In genomic region chr7:29008171-29008570, GRCm38 (mm10) we compare ENCODE assay signal across 17 mouse cellular contexts. TPM values are rescaled to one million over a fixed set of nuclear protein-coding genes. Genes with fewer than 3 reads are reported as not detected.
DNase-seq lines count a peak whose midpoint lies in the region; ATAC-seq and TF ChIP-seq lines count a peak whose summit lies in the region.
"Had no signal": no experiment of that assay in that cellular context is flagged by ENCODE, and none has a peak within 500 bp of the region (broad histone marks: within the 10 kb centered on the region; RNA-seq: fewer than 3 reads in every experiment).

No protein-coding gene starts in this region.

- 86% methylated on average over 10 of the region's 10 CpGs for WGBS in lung, postnatal 0 days

- no peaks in the 10 kb centered on the region for H3K27me3 ChIP-seq in lung, postnatal 0 days (replicated peaks; ENCODE audit: insufficient read depth, low read length)
- H3K27me3 ChIP-seq: embryonic facial prominence, embryonic 12.5 days; forebrain, embryonic 15.5 days; hindbrain, embryonic 13.5 days had no signal

- H3K9ac ChIP-seq in lung, postnatal 0 days (replicated peaks; ENCODE audit: low read depth): no peak overlapping the region
- H3K9ac ChIP-seq: embryonic facial prominence, embryonic 12.5 days; forebrain, embryonic 15.5 days; heart, embryonic 13.5 days; hindbrain, embryonic 13.5 days had no signal

- H3K4me1 ChIP-seq in lung, postnatal 0 days (ENCODE audit: insufficient read depth, low read depth, low read length): no peaks in the 10 kb centered on the region
- H3K4me1 ChIP-seq: embryonic facial prominence, embryonic 12.5 days; forebrain, embryonic 15.5 days; heart, embryonic 13.5 days; hindbrain, embryonic 13.5 days had no signal

- H3K9me3 ChIP-seq in lung, postnatal 0 days (ENCODE audit: low read length): no peaks in the 10 kb centered on the region
- H3K9me3 ChIP-seq: embryonic facial prominence, embryonic 12.5 days; forebrain, embryonic 15.5 days; heart, embryonic 13.5 days; hindbrain, embryonic 13.5 days had no signal

- H3K36me3 ChIP-seq in lung, postnatal 0 days (ENCODE audit: insufficient read depth, low read length): no peaks in the 10 kb centered on the region
- H3K36me3 ChIP-seq: embryonic facial prominence, embryonic 12.5 days; forebrain, embryonic 15.5 days; heart, embryonic 13.5 days; hindbrain, embryonic 13.5 days had no signal

- no peak overlapping the region for H3K4me2 ChIP-seq in lung, postnatal 0 days (replicated peaks; ENCODE audit: low read depth, low read length)
- H3K4me2 ChIP-seq: embryonic facial prominence, embryonic 12.5 days; forebrain, embryonic 15.5 days; heart, embryonic 13.5 days; hindbrain, embryonic 13.5 days had no signal

- intact Hi-C loops in heart, postnatal 14 days (cut with DNase I): no loop called here

- no peak overlapping the region for H3K4me3 ChIP-seq in lung, postnatal 0 days (ENCODE audit: low read depth, low read length)
- H3K4me3 ChIP-seq: embryonic facial prominence, embryonic 12.5 days; forebrain, embryonic 15.5 days; heart, embryonic 13.5 days; hindbrain, embryonic 13.5 days had no signal

- no peak overlapping the region for H3K27ac ChIP-seq in lung, postnatal 0 days (ENCODE audit: low read length)
- H3K27ac ChIP-seq: embryonic facial prominence, embryonic 12.5 days; forebrain, embryonic 15.5 days; heart, embryonic 13.5 days; hindbrain, embryonic 13.5 days had no signal

- TF ChIP-seq CTCF in lung, postnatal 0 days (IDR thresholded peaks at IDR 0.05): no peak

- peak; percentile 19 for DNase-seq in lung, postnatal 36 days
- DNase-seq in lung, postnatal 0 days (ENCODE audit: low spot score): no peak
- DNase-seq in monocyte, adult 2 months (ENCODE audit: low read depth in 1 of 2, low spot score in 2 of 2): peak; percentile 35 to 50
- no peak for DNase-seq in heart, postnatal 14 days
- DNase-seq in heart, postnatal 4 days: no peak
- DNase-seq in gastrocnemius, adult 18-20 months (ENCODE audit: low spot score): no peak
- DNase-seq: adrenal gland, adult 2 months; adrenal gland, postnatal 25 days; cerebellum, adult 11 months; cerebellum, adult 8-10 months; cerebellum, postnatal 14 days; gastrocnemius, postnatal 14 days had no signal

- no peak for TF ChIP-seq EP300 in lung, postnatal 0 days (IDR thresholded peaks at IDR 0.05)

- ATAC-seq in lung, postnatal 0 days: no peak
- peak; percentile 45 for ATAC-seq in granulocyte monocyte progenitor cell, adult 5-6 weeks (replicated peaks; ENCODE audit: poor library complexity, severe bottlenecking)
- ATAC-seq: forebrain, embryonic 15.5 days had no signal

RNA-seq across cellular contexts. Expression of gene Map4k1, which starts 26.3 kb away (rescaled TPM):
- polyA plus RNA-seq in lung, postnatal 0 days (2015; fragmentation: Nextera tagmentation; extraction: Ambion mirVana): 2.0 and 3.5 TPM in 2 replicates
- 46.1 and 62.3 TPM in 2 replicates for total RNA-seq in granulocyte monocyte progenitor cell, adult 5-6 weeks (2014; fragmentation: Nextera tagmentation)
- total RNA-seq in granulocyte monocyte progenitor cell, adult 5-6 weeks (2017): 42.4 and 48.7 TPM in 2 replicates
- 1 to 10 TPM in 1 of 2 experiments, under 1 TPM in 1; 0.96 to 2.4 TPM for total RNA-seq in heart, postnatal 14 days (2021)
- 1 to 10 TPM; 1.6 to 2.0 TPM for total RNA-seq in heart, postnatal 4 days (2021)
- total RNA-seq in gastrocnemius, adult 18-20 months (2021): under 1 TPM; 0.24 to 0.59 TPM

RNA-seq across cellular contexts. Expression of gene Eif3k, which starts 26.5 kb away (rescaled TPM):
- 287 and 294 TPM in 2 replicates for polyA plus RNA-seq in lung, postnatal 0 days (2015; fragmentation: Nextera tagmentation; extraction: Ambion mirVana)
- total RNA-seq in granulocyte monocyte progenitor cell, adult 5-6 weeks (2014; fragmentation: Nextera tagmentation): 474 TPM in 2 replicates
- total RNA-seq in granulocyte monocyte progenitor cell, adult 5-6 weeks (2017): 400 and 462 TPM in 2 replicates
- total RNA-seq in heart, postnatal 14 days (2021): 100 to 1,000 TPM; 157 to 159 TPM
- 100 to 1,000 TPM; 205 to 208 TPM for total RNA-seq in heart, postnatal 4 days (2021)
- total RNA-seq in gastrocnemius, adult 18-20 months (2021): 100 to 1,000 TPM; 128 TPM

RNA-seq across cellular contexts. Expression of gene Actn4, which starts 46.0 kb away (rescaled TPM):
- 202 and 218 TPM in 2 replicates for polyA plus RNA-seq in lung, postnatal 0 days (2015; fragmentation: Nextera tagmentation; extraction: Ambion mirVana)
- 85.8 and 94.3 TPM in 2 replicates for total RNA-seq in granulocyte monocyte progenitor cell, adult 5-6 weeks (2014; fragmentation: Nextera tagmentation)
- total RNA-seq in granulocyte monocyte progenitor cell, adult 5-6 weeks (2017): 40.2 and 47.1 TPM in 2 replicates
- total RNA-seq in heart, postnatal 14 days (2021): 100 to 1,000 TPM; 110 to 127 TPM
- total RNA-seq in heart, postnatal 4 days (2021): 100 to 1,000 TPM; 224 to 231 TPM
- total RNA-seq in gastrocnemius, adult 18-20 months (2021): 10 to 100 TPM; 29.6 to 46.1 TPM

Comparison
In these comparisons a context has a peak if more than half of its experiments do, and no peak if none do; other contexts are left out.
1. DNase-seq: peak in lung, postnatal 36 days (single experiment) and monocyte, adult 2 months (2 of 2); none in lung, postnatal 0 days (single experiment), heart, postnatal 14 days (0 of 2), heart, postnatal 4 days (single experiment) and gastrocnemius, adult 18-20 months (single experiment).
2. RNA of gene Map4k1, which starts 26.3 kb away (total RNA-seq): 42.4 to 62.3 TPM in granulocyte monocyte progenitor cell, adult 5-6 weeks; 0.96 to 2.4 TPM in heart, postnatal 14 days, 1.6 to 2.0 TPM in heart, postnatal 4 days and 0.24 to 0.59 TPM in gastrocnemius, adult 18-20 months; every median in the first group is over 10 times any median in the second.